Mouse (Mus musculus) heart, postnatal 0 days (tissue): ENCODE measurements around the gene Pak4.

ENCODE experiments used
- CTCF ChIP-seq: IDR thresholded peaks from 2 replicates; pipeline ENCODE4 v1.5.1; 2016; ENCODE audit warnings: antibody characterized with exemption, control low read depth, low read depth
- EP300 ChIP-seq: IDR thresholded peaks from 2 replicates; pipeline ENCODE4 v1.6.1; 2016; ENCODE audit warnings: antibody characterized with exemption, low read depth

- TF ChIP-seq CTCF, result no peak
- no peak for TF ChIP-seq EP300
These were observed 26.8 kb upstream of the Pak4 start for GRCm38 (mm10) chr7:28624791-28625190.
